Mouse (Mus musculus): ENCODE measurements around the gene Zfp366.

DNA sequence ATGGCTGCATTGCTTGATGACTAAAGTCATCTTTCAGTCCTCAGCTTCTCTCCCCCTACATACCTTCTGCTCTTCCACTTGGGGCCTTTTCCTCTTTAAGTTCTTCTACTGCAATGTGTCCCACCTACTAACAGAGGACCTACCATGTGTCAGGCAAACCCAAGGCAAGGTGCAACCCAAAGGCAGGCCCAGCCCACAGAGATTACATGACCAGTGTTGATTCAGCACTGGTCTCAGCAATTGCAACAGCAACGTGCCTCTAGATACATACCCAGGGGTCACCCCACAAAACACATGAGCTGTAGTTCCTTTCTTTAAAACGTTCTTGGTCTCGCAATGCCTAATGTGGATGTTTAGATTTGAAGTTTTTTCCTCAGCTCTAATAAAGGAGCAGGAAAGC, 57.4 kb downstream of the Zfp366 start:
- TF ChIP-seq POLR2A (IDR thresholded peaks at IDR 0.05; ENCODE audit: insufficient read length, low read depth) (no peak), TCF12 (IDR thresholded peaks at IDR 0.05; ENCODE audit: insufficient read depth, poor library complexity, severe bottlenecking) (no peak), CEBPB (IDR thresholded peaks at IDR 0.05; ENCODE audit: insufficient read depth, poor library complexity, severe bottlenecking) (no peak), MYOG (IDR thresholded peaks at IDR 0.05; ENCODE audit: control insufficient read depth in 1 of 3, insufficient read depth in 1 of 3, insufficient read length in 2 of 3, low read depth in 2 of 3) (no peak)
